Mouse (Mus musculus) G1E (cell line): Measurements from ENCODE around the gene Dpm2. TPM values are rescaled to one million over a fixed set of nuclear protein-coding genes. Genes with fewer than 3 reads are reported as not detected.

Source experiments
- ATAC-seq: 2 replicates; pipeline ENCODE4 v1.8.0; 2016; ENCODE audit warnings: mild to moderate bottlenecking; ENCODE audit not compliant: insufficient number of reproducible peaks, poor library complexity, low FRiP score, severe bottlenecking; ENCODE audit errors: extremely low read depth
- DNase-seq: peaks from one replicate; pipeline ENCODE4 v3.0.0; 2012; ENCODE audit warnings: low spot score
- H3K27me3 ChIP-seq: 2 replicates; pipeline ENCODE4 v1.6.1; 2012; ENCODE audit warnings: mild to moderate bottlenecking, low read length, inconsistent platforms; ENCODE audit not compliant: insufficient read depth
- H3K36me3 ChIP-seq: replicated peaks from 2 replicates; pipeline ENCODE3; 2012; ENCODE audit warnings: mild to moderate bottlenecking, inconsistent platforms
- H3K4me1 ChIP-seq: 2 replicates; pipeline ENCODE4 v1.6.1; 2012; ENCODE audit warnings: low read depth, low read length, inconsistent platforms, mixed read lengths; ENCODE audit not compliant: insufficient read depth
- H3K4me3 ChIP-seq: 2 replicates; pipeline ENCODE4 v1.5.1; 2012; ENCODE audit warnings: low read depth, mild to moderate bottlenecking, inconsistent platforms, low read length, moderate library complexity, mixed read lengths
- H3K9me3 ChIP-seq: replicated peaks from 2 replicates; pipeline ENCODE4 v1.6.1; 2012; ENCODE audit warnings: inconsistent platforms
- CTCF ChIP-seq: IDR thresholded peaks from 2 replicates; pipeline ENCODE4 v1.5.1; 2012; ENCODE audit warnings: low read depth, low read length, inconsistent platforms, mixed read lengths
- GATA1 ChIP-seq: IDR thresholded peaks from 2 replicates; pipeline ENCODE4 v1.6.1; 2012; ENCODE audit warnings: borderline replicate concordance, low read length, inconsistent platforms, mixed read lengths
- GATA2 ChIP-seq: IDR thresholded peaks from 2 replicates; pipeline ENCODE4 v1.6.1; 2012; ENCODE audit warnings: low read depth, low read length, inconsistent platforms, borderline replicate concordance
- POLR2AphosphoS5 ChIP-seq: IDR thresholded peaks from 2 replicates; pipeline ENCODE4 v1.6.1; 2012; ENCODE audit warnings: low read depth, low read length, inconsistent platforms; ENCODE audit not compliant: insufficient replicate concordance
- TAL1 ChIP-seq: conservative IDR thresholded peaks from 2 replicates; pipeline ENCODE4 v1.6.1; 2012; ENCODE audit warnings: low read depth, low read length, inconsistent platforms, mixed read lengths
- polyA plus RNA-seq: library from polyadenylated mRNA; stranded (reverse); fragments of >175 nt; gene quantifications from 2 replicates; pipeline ENCODE4 v1.2.3, GENCODE M21; 2012
- total RNA-seq, 2 experiments: library from RNA; stranded (forward) in 1 of 2; stranded (reverse) in 1 of 2; fragments of 200-1000 nt in 1 of 2; fragments of >200 nt in 1 of 2; fragmentation: Nextera tagmentation in 1 of 2; gene quantifications; 2 replicates each; pipeline ENCODE4 v1.2.3; 2014 to 2017

Dpm2 gene
- total and polyA plus RNA-seq, 3 experiments = 9.4 to 74.6 (median 59.3) TPM

GRCm38 (mm10) chr2:32576532-32576931 lies 5.9 kb downstream of the Dpm2 start:
- H3K9me3 ChIP-seq = no peaks in the 10 kb centered on the region
- DNase-seq (no peak), ATAC-seq (no peak)
- no peak overlapping the region for H3K4me3 ChIP-seq
- H3K27me3 ChIP-seq = peaks cover 42% of the 10 kb centered on the region
- peaks cover 26% of the 10 kb centered on the region for H3K4me1 ChIP-seq
- H3K36me3 ChIP-seq = peaks cover 46% of the 10 kb centered on the region
- TF ChIP-seq TAL1 = no peak
- TF ChIP-seq POLR2AphosphoS5 = no peak
- no peak for TF ChIP-seq GATA1
- TF ChIP-seq GATA2 = no peak
- no peak for TF ChIP-seq CTCF

DNA sequence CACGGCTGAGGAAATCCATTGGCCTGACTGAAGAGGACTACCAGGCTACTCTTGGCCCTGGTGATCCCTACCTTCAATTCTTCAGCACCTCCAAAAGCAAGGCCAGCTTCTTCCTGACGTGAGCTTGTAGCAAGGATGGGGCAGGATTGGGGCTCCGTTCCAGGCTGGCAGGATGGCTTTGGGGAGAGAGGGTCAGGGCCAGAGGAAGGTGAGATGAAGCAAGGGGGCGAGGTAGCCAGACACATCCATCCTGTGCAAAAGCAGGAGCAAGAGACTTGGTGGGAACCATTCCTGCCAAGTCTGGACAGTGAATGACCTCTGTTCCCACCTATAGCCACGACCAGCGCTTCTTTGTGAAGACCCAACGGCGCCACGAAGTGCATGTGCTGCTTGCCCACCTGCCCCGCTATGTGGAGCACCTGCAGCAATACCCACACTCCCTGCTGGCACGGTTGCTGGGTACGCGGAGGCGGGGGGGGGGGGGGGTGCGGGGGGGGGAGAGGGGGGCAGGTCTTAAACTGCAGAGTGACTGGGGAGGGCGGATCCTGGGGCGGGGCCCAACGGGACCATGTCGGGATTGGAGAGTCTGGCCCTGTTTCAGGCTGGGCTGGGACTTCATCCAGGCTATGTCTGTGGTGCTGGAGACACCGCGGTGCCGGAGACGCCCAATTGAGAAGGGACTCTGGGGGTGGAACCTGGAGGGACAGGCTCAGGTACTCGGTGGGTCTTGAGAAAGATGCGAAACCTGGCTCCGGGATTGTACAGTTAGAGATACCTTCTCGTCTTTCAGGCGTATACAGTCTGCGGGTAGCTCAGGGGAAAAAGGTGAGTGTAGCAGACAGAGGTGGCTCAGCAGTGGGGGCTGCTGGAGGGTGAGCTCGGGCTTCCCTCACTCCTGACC lies 7.7 kb downstream of the Dpm2 start:
- H3K36me3 ChIP-seq = peaks cover 28% of the 10 kb centered on the region
- H3K27me3 ChIP-seq = peaks cover 52% of the 10 kb centered on the region
- ATAC-seq = no peak
- DNase-seq = no peak
- peaks cover 17% of the 10 kb centered on the region for H3K4me1 ChIP-seq
- H3K4me3 ChIP-seq = no peak overlapping the region
- TF ChIP-seq TAL1 (no peak), GATA1 (no peak), CTCF (no peak), GATA2 (no peak), POLR2AphosphoS5 (no peak)
- no peaks in the 10 kb centered on the region for H3K9me3 ChIP-seq

- Histone ChIP-seq H3K36me3 (peaks cover 1% of the 10 kb centered on the region), H3K27me3 (peaks cover 47% of the 10 kb centered on the region), H3K4me3 (no peak overlapping the region), H3K9me3 (no peaks in the 10 kb centered on the region), H3K4me1 (peaks cover 30% of the 10 kb centered on the region)
- DNase-seq = peak; percentile 38
- no peak for ATAC-seq
- TF ChIP-seq GATA1 (no peak), CTCF (no peak), POLR2AphosphoS5 (no peak), GATA2 (no peak), TAL1 (no peak)
Measured at GRCm38 (mm10) chr2:32581450-32582095, 10.9 kb downstream of the Dpm2 start.

DNA sequence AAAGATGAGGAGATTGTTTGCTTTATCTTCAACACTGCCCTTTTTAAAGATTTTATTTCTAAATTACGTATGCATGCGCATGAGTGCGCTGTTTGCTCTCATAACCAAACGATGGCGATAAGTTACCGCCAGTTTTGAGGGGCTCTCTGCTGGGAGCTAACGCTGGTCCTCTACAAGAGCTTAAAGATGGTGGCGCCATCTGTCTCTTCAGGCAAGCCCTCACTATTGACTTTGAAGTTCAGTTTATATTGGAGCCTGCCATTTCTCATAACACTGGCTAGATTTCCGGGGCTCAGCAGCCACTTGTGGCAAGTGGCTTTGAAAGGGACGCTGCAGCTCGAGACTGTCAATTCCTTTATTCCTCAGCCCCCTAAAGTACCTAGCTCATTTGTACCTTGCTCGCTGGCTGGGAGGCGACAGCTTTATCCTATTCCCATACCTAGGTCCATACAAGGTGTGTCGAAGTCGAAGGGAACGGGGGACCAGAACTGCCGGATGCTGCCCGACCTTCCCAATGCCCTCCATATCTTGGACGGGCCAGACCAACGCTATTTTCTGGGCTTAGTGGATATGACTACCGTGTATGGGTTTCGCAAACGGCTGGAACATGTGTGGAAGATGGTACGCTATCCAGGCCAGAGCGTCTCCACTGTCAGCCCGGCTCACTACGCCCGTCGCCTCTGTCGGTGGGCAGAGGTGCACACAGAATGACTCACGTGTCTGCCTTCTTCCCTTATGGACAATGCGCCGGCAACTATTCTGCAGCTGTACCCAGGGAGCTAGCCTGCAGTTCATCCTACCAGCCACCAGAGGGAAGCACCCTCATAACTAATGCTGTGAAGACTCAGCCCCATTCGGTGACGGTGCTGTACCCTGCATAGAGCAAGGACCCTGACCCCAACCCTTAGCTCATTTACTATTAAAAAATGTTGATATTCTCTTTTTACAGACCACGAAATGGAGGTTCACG lies 12.5 kb downstream of the Dpm2 start:
- H3K4me1 ChIP-seq = peaks cover 43% of the 10 kb centered on the region
- 0 out of 2 replicates have a peak, but pooled peaks have one; percentile 38 for ATAC-seq
- H3K27me3 ChIP-seq = peaks cover 37% of the 10 kb centered on the region
- no peaks in the 10 kb centered on the region for H3K36me3 ChIP-seq
- no peaks in the 10 kb centered on the region for H3K9me3 ChIP-seq
- peak; percentile 69 for DNase-seq
- peak overlapping the region; percentile 58; the same call in 1 of the 2 replicates for H3K4me3 ChIP-seq
- TF ChIP-seq POLR2AphosphoS5 (no peak), GATA2 (no peak), TAL1 (no peak), CTCF (peak; percentile 98), GATA1 (no peak)

- H3K4me3 ChIP-seq = no peak overlapping the region
- H3K27me3 ChIP-seq = peaks cover 23% of the 10 kb centered on the region
- H3K4me1 ChIP-seq = peaks cover 61% of the 10 kb centered on the region
- no peak for TF ChIP-seq TAL1
- TF ChIP-seq CTCF = no peak
- TF ChIP-seq GATA1 = no peak
- no peak for TF ChIP-seq GATA2
- TF ChIP-seq POLR2AphosphoS5 = no peak
- no peaks in the 10 kb centered on the region for H3K9me3 ChIP-seq
- DNase-seq (no peak), ATAC-seq (no peak)
- peaks cover 15% of the 10 kb centered on the region for H3K36me3 ChIP-seq
Measured at GRCm38 (mm10) chr2:32585149-32585714, 14.6 kb downstream of the Dpm2 start.
